Mouse (Mus musculus): ENCODE data around the gene Mocs3.

- TF ChIP-seq GATA1 (IDR thresholded peaks at IDR 0.05; ENCODE audit: borderline replicate concordance, low read length), result no peak
- no peak for TF ChIP-seq CTCF (IDR thresholded peaks at IDR 0.05; ENCODE audit: low read depth, low read length)
Measured at GRCm38 (mm10) chr2:168230773-168231470, 500 bp downstream of the Mocs3 start.

Data from G1E (cell line).